Mouse (Mus musculus) ovary, postnatal 36 days (tissue): ENCODE data around the gene Stambpl1.

Source experiments
- DNase-seq: peaks from one replicate; pipeline ENCODE4 v3.0.0; 2022; ENCODE audit warnings: low spot score, mixed read lengths

Gene Stambpl1

DNA sequence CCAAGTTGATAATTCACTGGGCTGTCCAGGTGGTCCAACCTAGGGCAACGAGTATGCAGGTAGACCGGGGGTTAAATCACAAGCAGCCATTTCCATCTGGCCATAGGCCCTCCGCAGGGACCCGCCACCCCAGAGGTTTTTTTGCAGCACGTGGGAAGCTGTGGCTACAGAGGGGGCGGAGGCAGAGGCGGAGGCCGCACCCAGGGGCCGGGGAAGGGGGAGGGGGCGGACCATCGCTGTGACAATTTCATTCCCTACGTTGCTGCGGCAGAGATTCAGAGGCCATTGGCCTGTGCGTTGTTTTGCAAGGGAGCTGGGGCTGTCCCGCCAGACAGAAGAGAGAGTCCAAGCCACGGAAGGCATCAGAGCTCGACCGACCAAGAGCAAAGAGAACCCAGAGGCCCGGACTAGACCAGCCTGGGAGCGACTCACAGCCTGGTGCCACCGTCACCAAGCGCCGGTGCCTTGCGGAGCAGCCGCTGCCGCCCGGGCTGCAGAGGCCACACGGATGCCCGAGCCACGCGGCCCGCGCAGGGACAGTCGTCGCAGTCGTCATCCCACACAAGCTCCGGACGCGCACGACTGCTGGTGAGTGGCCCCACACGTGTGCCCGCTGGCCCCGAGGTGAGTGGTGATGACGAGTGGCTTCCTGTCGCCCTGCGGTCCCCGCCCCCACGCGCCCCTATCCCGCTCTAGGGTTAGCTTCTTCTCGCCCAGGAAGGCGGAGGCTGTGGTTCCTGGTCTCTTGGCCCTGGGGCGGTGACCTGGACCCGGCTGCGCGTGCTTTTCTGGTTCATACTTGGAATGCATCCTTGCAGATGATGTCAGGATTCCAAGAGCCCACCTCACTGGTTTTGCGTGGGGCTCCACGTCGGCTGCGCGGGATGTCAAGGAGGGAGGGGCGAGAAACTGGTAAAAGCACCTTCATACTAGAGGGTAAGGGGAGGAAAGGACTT lies at the start of gene Stambpl1:
TSS of gene Stambpl1 (plus strand) at position 222 of the 956 bp plus-strand sequence.
- peak; percentile 71 for DNase-seq

DNA sequence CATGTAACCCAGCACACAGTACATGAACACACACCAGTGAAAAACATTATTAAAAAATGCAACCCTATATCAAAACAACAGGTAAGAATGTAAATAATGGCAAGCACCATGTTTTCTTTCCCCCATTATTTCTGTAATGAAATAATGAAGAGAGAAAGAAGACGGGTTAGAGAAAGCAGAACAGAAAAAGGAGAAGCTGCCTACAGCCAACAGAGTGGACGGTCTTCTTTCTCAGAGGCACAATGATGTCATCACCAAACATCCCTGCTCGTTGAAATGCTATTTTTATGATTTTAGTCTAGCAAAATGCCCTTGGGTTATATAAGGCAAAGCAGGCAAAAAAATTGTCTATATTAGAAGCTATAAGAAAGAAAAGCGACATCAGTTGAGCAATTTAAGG lies 43.6 kb upstream of the Stambpl1 start:
- no peak for DNase-seq

DNA sequence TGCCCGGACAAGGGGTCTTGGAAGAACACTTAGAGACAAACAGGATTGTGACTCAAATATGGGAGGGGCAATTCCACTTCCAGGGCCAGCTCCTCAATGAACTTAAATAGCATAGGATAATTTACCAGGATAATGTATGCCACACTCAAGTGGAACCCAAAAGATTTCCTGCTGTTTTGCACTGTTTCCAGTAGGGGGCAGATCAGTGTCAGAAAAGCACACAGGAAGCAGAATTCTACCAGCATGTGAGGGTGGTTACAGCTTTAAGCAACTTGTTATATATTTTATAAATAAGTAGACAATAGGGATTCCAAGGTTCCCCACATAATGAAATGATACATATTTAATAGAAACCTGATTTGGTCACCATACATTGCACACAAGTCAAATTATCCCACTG lies 40.1 kb upstream of the Stambpl1 start:
- DNase-seq = no peak

DNA sequence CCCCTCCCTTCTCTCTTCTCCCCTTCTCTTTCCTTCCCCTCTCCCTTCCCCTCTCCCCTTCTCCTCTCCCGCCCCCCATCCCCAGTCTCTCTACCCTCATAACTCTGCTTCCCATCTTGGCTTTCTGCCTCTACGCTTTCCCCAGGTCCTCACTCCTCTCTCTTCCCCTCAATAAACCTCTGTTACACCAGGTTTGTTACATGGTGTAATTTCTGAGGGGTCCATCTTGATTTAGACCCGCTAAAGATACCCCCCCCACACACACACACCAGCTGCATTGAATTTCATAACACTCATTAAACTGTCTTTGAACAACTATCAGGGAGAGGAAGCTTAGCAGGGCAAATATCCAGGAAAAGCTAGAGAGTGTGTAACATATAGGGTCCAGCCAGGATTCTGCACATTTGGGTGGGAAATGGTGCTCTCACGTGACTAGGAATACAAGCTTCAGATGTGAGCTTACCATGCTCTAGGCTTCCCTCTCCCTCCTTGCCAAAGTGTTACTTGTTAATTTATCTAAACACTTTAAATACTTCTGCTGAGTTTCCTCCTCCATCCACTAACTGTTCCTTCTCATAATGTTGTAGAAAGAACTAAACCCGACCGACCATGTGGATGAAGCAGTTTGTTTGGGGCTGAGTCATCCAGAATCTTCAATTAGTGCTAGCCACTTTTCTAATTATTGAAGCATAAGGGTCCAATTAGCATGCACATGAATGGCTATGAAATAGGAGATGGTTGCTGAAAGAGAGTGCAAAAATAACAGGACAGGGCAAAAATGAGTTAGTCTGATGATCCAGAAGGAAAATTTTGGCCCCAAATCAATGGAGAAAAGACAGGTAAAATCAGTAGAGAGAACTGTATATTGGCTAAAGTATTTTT lies 38.5 kb upstream of the Stambpl1 start:
- no peak for DNase-seq

DNA sequence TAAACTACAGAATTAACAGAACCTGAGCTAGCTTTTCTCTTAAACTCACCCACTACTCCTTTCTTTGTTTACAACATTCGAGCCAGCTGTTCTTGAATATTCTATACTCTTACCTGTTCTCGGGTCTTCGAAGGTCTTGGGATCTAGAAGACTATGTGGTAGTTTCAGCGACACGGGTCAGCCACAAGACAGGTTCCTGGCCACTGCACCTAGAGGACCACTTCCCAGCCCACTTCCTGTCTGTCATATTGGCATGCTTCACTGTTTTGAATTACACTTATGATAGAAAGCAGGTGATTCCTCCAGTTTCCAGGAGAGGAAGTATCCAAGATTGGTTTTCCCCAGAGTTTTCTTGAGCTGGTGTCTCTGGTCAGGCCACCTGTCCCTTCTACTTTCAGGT lies 29.3 kb upstream of the Stambpl1 start:
- no peak for DNase-seq

DNA sequence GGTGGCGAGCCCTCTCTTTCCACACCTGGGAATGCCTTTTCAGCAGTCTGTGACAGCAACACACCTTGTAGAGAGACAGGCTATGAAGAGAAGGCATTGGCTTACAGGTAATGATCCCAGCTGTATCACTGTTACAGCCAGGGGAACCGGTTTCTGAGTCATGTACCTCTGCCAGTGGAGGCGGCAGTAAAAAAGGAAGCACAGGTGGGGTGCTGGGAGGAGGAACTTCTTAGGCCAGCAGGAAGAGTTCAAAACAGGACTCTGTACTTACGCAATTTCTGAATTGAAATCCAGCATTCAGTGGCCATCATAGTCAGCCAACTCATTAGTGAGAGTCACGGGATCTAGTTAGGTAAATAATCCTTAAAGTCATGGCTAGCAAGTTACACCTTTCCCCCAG lies 26.1 kb upstream of the Stambpl1 start, which contains the start of gene Ankrd22:
TSS of gene Ankrd22 (minus strand) at position 163 of the 400 bp plus-strand sequence.
- peak; percentile 7 for DNase-seq

DNA sequence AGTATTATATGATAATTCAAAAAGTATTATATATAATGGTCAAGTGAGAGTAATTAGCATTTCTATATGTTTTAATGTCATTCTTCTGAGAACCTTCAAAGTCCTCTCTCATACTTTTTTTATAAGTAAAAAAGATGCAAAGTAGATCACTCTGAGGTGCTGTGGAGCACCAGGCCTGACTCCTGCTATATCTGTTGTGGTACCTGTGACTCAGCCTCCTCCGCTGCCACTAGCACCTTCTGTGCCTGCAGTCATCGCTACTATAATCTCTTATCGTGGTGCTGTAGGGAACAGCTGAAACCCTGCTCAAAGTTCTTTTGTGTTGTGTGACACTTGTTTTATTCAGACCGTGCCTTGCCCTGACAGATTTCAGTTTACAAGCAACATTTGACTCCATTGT lies 25.6 kb upstream of the Stambpl1 start:
- no peak for DNase-seq

DNA sequence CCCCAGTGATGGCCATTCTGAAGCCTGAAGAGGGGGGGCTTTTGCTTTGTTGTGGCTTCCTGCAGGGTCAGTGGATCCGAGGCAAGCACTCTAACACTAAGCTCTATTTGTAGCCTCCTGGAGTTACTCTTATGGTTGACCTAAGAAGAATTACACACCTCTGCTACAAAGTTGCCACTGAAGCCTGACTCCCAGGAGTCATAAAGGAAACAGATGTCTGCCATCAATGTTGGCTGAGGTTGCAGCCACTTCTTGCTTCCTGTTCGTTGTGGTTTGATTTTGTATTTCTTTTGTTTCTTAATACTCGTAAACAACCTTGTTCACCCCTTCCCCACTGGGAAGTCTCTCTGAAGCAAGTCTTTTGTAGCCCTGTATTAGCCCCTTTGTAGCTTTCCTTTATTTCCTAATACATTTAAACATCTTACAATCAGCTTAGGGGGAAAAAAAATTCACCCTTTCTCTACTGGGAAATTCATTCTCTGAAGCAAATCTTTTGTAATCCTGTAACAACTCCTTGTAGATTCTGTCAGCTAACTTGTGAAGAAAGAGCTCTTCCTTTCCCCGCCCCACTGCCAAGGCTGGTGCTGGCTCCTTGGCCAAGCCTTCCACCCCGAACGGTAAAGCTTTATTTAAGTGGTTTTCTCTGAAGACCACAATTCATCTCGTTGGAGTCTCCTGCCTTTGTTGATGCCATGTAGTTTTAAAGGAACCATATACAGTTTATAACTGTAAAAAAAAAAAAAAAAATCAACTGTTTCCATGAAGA lies 23.9 kb upstream of the Stambpl1 start:
- DNase-seq = no peak

DNA sequence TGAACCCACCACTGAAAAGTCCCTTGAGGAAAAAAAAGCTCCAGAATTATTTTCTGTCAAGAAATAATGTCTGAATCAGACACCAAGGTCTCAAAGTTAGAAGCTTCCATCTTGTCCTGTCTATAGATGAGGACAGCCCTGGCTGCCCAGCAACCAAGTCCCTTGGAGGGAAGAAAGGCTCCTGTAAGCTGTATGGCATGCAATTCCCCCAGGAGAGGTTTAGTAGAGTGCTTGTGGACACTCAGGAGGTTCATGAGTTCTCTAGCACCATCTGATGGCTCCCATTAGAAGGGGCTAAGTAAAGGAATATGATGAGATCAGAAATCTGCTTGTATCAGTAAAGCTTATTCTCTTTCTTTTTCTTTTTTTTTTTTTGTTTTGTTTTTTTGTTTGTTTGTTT lies 22.9 kb upstream of the Stambpl1 start:
- no peak for DNase-seq

DNA sequence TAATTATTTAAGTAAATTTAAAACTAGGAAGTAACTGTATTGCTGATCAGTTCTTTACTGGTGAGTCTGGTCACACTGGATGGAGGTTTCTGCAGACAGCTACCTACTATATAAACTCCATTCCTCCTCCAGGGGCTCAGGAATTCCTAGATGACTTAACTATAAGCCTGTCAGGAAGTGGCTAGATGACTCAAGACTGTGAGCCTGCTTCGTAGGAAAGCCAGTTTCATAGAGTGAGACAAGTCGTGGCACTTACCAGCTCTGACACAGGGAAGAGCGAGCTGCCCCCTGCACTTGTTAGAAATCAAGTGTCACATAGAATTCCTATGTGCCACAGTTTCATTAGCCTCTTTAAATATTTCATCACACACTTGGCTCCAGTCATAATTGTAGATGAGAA lies 20.9 kb upstream of the Stambpl1 start:
- DNase-seq = no peak

DNA sequence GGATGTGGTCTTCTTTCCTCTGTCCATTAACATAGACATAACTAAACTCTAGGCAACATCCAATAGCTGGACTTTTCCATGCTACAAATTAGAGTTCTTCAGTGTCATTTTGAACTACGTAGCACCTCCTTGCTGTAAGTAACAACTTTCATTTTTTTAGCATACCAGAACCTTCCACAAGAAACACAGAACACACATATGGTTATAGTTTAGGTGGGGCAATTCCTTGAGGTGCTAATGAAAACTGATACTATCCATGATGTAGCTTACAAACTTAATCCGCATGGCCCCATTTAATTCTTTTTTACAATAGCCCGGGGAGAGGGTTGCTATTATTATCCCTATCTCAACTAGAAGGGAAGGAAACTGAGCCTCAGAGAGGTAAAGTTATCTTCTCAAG lies 18.0 kb upstream of the Stambpl1 start:
- no peak for DNase-seq

DNA sequence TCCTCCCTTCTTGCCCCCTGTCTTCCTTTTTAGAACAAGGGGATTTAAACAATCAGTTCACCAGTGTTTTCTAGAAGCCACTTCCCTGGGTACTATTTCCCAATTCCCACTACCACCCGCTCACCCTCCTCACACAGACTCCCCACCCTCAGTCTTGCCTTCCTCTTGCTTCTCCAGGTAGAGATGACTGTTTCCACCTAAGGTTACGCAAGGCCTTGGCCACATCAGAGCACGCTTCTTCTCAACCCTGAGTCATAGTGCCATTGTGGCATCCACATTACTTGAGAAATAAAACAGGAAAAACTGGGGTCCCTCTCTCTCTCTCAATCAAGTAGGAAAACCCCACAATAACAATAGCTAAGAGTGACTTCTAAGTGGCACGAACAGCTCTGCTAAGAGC lies 12.9 kb upstream of the Stambpl1 start:
- no peak for DNase-seq

DNA sequence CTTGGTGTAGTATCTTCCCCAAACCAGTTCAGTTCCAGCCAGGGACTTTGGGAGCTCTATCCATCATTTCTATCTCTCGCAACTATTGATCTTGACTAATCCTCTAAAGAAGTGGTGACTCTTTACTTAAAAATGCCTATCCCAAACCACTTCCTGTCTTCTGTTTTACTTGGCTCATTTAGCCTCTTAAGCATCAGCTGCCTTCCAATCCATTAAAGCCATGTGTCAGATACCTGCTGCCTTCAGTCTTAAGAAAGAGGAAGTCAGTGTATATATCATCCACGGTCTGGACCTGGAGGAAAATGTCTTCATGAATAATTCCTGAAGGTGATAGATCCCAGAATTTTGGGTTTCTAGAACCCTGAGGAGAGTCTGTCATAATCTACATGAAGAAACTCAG lies 11.7 kb upstream of the Stambpl1 start:
- DNase-seq = no peak

DNA sequence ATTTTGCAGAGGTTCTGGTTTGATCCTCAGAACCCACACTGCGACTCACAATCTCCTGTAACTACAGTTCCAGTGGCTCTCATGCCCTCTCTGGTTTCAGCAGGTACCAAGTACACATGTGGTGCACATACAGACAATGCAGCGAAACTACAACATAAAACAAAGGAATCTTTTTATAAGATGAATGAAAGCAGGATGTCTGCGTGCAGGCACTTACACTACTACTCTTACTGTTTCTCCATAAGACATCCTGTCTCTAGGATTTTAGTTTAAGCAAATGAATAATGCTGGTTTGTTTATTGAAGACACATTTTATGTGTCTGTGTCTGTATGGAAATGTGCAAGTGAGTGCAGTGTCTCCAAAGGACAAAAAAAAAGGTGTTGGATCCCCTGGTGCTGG lies 10.8 kb upstream of the Stambpl1 start:
- no peak for DNase-seq

DNA sequence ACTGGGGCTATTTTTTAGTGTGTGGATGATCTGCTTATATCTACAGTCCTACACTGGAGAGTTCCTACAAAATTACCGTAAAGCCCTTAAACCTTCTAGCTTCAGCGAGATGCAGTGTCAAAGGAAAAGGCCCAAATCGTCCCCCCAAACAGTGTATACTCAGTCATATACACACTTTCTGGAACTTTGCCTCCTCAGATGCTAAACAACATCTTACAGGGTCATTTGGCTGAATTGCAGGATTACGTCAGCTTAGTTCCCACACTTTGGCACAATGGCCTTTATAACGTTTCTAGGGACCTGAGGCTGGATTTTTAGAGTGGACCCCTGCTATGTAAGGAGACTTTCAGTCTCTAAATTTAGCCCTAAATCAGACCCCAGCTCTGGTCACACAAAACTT lies 9.5 kb upstream of the Stambpl1 start:
- no peak for DNase-seq

DNA sequence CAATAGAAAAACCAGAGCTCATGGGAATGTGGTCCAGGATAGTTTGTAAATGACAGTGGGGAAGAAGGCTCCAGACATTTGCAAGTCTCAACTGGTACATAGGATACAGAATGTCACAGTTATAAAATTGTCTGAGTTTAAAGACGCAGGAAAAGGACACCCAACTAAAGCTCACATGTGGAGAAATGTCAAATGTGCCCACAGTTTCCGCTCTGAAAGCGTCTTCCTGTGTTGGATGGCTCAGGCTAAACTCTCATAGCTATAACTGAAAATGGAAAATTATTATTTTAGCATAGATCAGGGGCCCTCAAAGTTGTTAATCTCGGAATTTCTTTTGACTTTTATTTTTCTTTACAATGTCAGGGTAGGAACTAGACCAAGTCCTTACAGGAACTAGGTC lies 5.2 kb upstream of the Stambpl1 start:
- DNase-seq = no peak

DNA sequence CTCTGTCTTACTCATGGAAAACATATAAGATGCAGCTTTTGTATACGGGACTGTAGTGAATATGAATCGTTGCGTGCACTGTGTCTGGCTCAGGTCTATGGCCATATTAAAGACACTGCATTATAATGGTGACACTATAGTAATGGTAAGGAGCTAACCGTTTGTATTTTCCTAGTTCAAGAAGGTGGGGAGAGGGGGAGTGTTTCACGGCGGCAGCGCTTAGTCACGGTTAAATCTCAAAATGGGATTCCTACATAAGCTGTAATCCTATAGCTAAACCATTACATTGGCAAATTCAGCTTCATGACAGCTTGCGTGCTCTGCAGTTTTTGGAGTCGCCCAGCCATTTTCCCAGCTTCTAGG lies 403 bp upstream of the Stambpl1 start:
- no peak for DNase-seq

DNA sequence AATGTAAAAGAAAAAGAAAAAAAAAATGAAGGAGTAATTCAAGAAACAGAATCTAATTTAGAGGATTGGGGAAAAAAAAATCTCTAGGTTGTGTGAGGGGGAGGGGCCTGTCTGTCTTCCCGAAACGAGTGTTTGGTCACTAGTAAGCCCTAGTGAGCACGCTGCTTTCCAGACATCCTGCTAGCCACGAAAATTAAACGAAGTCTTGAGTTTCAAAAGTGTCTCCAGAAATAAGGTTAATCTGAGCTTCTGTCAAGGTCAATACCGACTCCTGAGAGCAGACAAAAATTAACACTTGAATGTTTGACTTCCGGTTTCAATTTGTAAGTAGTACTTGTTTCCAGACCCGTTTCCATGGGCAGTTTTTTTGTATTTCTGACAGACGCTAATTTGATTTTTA lies 1.1 kb downstream of the Stambpl1 start:
- DNase-seq = no peak

DNA sequence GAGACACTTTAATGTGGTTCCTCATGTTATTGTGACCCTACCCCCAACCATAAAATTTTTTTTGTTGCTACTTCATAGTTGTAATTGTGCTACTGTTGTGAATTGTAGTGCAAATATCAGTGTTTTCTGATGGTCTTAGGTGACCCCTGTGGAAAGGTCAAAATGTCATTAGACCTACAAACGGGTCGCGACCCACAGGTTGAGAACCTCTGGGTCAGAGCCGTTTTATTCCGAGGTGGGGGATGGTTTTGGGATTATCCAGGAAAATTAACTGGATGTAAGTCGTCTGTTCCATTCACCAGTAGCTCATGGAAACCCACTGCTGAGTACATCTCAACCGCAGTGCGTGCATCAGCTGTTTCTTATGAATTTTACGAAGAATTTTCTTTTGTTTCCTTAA lies 1.7 kb downstream of the Stambpl1 start:
- no peak for DNase-seq

DNA sequence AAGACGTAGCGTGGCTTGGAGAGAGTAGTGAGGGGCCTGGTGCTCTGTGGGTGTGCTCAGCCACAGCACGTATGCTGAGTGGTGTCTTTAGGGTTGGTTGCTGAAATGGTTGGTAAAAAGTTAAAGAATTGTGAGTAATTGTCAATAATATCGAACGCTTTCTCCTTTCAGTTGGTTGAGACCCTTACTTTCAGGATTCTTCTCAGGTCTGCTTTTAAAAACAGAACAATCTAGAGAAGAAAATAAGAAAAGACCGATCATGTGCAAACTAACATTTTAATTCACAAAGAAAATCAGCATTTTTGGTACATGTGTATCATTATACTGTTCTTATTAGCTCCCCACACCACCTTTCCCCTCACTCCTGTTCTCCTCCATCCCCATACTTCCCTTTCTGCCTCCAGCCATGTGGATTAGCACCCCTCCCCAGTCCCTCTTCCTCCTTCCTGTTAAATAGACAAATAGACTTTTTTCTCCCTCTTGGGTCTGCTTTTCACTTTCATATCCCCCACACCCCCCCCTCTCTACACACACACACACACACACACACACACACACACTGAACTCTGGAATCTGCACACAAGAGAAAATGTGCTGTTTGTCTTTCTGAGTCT lies 2.2 kb downstream of the Stambpl1 start:
- no peak for DNase-seq

DNA sequence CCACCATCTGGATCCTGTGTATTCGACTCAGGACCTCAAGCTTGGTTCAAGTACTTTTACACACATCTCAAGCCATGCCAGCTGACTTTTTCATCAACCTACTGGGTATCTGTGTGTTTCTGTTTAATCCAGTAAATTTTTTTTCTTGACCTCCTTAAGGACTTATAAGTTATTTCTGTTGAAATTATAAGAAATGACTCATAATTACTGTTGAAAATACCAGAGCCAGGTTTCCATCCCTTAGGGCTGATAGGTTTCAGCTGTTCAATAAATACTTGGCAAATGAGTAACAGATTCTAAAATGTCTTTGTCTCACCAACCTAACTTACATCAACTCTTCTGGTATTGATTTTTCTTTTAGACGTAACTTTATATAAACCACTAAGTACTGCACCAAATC lies 3.0 kb downstream of the Stambpl1 start:
- no peak for DNase-seq

DNA sequence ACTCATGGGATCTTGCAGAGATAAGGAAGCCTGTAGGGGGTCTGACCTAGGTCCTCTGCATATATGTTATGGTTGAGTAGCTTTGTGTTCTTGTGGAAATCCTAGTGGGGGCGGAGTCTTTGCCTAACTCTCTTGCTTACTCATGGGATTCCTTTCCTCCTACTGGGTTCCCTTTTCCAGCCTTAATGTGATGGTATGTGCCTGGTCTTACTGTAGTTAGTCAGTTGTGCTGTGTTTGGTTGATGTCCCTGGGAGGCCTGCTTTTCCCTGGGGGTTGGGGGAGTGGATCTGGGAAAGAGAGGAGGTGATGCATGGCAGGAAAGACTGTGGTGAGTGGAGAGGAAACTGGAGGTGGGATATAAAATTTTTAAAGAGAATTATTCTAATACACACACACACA lies 6.0 kb downstream of the Stambpl1 start:
- DNase-seq = no peak
